Comparison of ENCODE assay signal across 8 mouse cellular contexts in genomic region chr10:84401907-84402371, GRCm38 (mm10). TPM values are rescaled to one million over a fixed set of nuclear protein-coding genes. Genes with fewer than 3 reads are reported as not detected.
DNase-seq lines count a peak whose midpoint lies in the region; ATAC-seq lines count a peak whose summit lies in the region.

No protein-coding gene starts in this region.

- H3K27ac ChIP-seq in liver, embryonic 15.5 days (replicated peaks), result no peak overlapping the region
- no peak overlapping the region for H3K27ac ChIP-seq in liver, embryonic 12.5 days
- H3K27ac ChIP-seq in forebrain, embryonic 10.5 days, result peak overlapping the region; percentile 70
- no peak overlapping the region; the same call in 1 of the 2 replicates for H3K27ac ChIP-seq in hindbrain, embryonic 15.5 days (replicated peaks)
- H3K27ac ChIP-seq in midbrain, embryonic 15.5 days, result peak overlapping the region; percentile 45

- no peaks in the 10 kb centered on the region for H3K9me3 ChIP-seq in liver, embryonic 15.5 days (replicated peaks)
- H3K9me3 ChIP-seq in liver, embryonic 12.5 days (replicated peaks), result no peaks in the 10 kb centered on the region
- H3K9me3 ChIP-seq in forebrain, embryonic 10.5 days, result no peaks in the 10 kb centered on the region
- no peaks in the 10 kb centered on the region for H3K9me3 ChIP-seq in hindbrain, embryonic 15.5 days
- no peaks in the 10 kb centered on the region for H3K9me3 ChIP-seq in midbrain, embryonic 15.5 days

- H3K4me2 ChIP-seq in liver, embryonic 15.5 days, result no peak overlapping the region
- H3K4me2 ChIP-seq in liver, embryonic 12.5 days, result no peak overlapping the region
- no peak overlapping the region for H3K4me2 ChIP-seq in hindbrain, embryonic 15.5 days
- H3K4me2 ChIP-seq in midbrain, embryonic 15.5 days, result no peak overlapping the region

- no peak overlapping the region for H3K4me3 ChIP-seq in liver, embryonic 15.5 days (replicated peaks)
- H3K4me3 ChIP-seq in liver, embryonic 12.5 days, result no peak overlapping the region
- H3K4me3 ChIP-seq in forebrain, embryonic 10.5 days, result no peak overlapping the region
- H3K4me3 ChIP-seq in hindbrain, embryonic 15.5 days, result no peak overlapping the region
- H3K4me3 ChIP-seq in midbrain, embryonic 15.5 days, result no peak overlapping the region

- H3K9ac ChIP-seq in liver, embryonic 15.5 days, result no peak overlapping the region
- no peak overlapping the region for H3K9ac ChIP-seq in liver, embryonic 12.5 days
- no peak overlapping the region for H3K9ac ChIP-seq in hindbrain, embryonic 15.5 days
- H3K9ac ChIP-seq in midbrain, embryonic 15.5 days, result no peak overlapping the region

- 11% methylated on average over 7 of the region's 7 CpGs for WGBS in liver, embryonic 15.5 days (ENCODE audit: insufficient replicate concordance)
- WGBS in liver, embryonic 12.5 days (ENCODE audit: insufficient replicate concordance), result 28% methylated on average over 7 of the region's 7 CpGs
- WGBS in forebrain, embryonic 10.5 days, result 56% methylated on average over 7 of the region's 7 CpGs
- 27% methylated on average over 7 of the region's 7 CpGs for WGBS in hindbrain, embryonic 15.5 days
- WGBS in midbrain, embryonic 15.5 days, result 32% methylated on average over 7 of the region's 7 CpGs

- no peaks in the 10 kb centered on the region for H3K4me1 ChIP-seq in liver, embryonic 15.5 days (replicated peaks)
- peaks cover 9% of the 10 kb centered on the region; the same call in 1 of the 2 replicates for H3K4me1 ChIP-seq in liver, embryonic 12.5 days
- peaks cover 54% of the 10 kb centered on the region for H3K4me1 ChIP-seq in forebrain, embryonic 10.5 days
- peaks cover 35% of the 10 kb centered on the region for H3K4me1 ChIP-seq in hindbrain, embryonic 15.5 days (replicated peaks)
- peaks cover 39% of the 10 kb centered on the region for H3K4me1 ChIP-seq in midbrain, embryonic 15.5 days

- 0 out of 2 replicates have a peak, but pooled peaks have one; percentile 31 for ATAC-seq in liver, embryonic 15.5 days (ENCODE audit: insufficient read depth)
- ATAC-seq in liver, embryonic 12.5 days, result no peak
- peak; percentile 25; the same call in 1 of the 2 replicates for ATAC-seq in hindbrain, embryonic 15.5 days (ENCODE audit: low FRiP score, low read depth)
- peak; percentile 27; the same call in 1 of the 2 replicates for ATAC-seq in midbrain, embryonic 15.5 days (replicated peaks)

- no peak for DNase-seq in forebrain, embryonic 10.5 days (ENCODE audit: extremely low spot score, low spot score)
- DNase-seq in cerebellum, adult 9-10 months, result no peak
- DNase-seq in thymus, postnatal 14 days, result no peak
- no peak for DNase-seq in c-Kit-positive CD71-positive TER-119-positive erythroid progenitor cells, embryonic 14.5 days (ENCODE audit: low spot score)

- H3K27me3 ChIP-seq in liver, embryonic 15.5 days, result no peaks in the 10 kb centered on the region
- H3K27me3 ChIP-seq in liver, embryonic 12.5 days (replicated peaks), result no peaks in the 10 kb centered on the region
- H3K27me3 ChIP-seq in forebrain, embryonic 10.5 days (ENCODE audit: poor library complexity, severe bottlenecking), result no peaks in the 10 kb centered on the region
- H3K27me3 ChIP-seq in hindbrain, embryonic 15.5 days, result no peaks in the 10 kb centered on the region
- H3K27me3 ChIP-seq in midbrain, embryonic 15.5 days (replicated peaks), result no peaks in the 10 kb centered on the region

- H3K36me3 ChIP-seq in liver, embryonic 15.5 days (replicated peaks), result no peaks in the 10 kb centered on the region
- H3K36me3 ChIP-seq in liver, embryonic 12.5 days, result no peaks in the 10 kb centered on the region
- peaks cover 34% of the 10 kb centered on the region for H3K36me3 ChIP-seq in forebrain, embryonic 10.5 days (replicated peaks)
- no peaks in the 10 kb centered on the region for H3K36me3 ChIP-seq in hindbrain, embryonic 15.5 days
- H3K36me3 ChIP-seq in midbrain, embryonic 15.5 days (replicated peaks), result no peaks in the 10 kb centered on the region

RNA-seq across cellular contexts. Expression of gene Nuak1, which starts 38.5 kb away (rescaled TPM):
- polyA plus RNA-seq in liver, embryonic 15.5 days (2015; fragmentation: Nextera tagmentation; extraction: Ambion mirVana), result 0.13 and 0.15 TPM in 2 replicates
- polyA plus RNA-seq in liver, embryonic 12.5 days (2016; fragmentation: Nextera tagmentation; extraction: Ambion mirVana), result 0.25 and 0.31 TPM in 2 replicates
- polyA plus RNA-seq in forebrain, embryonic 10.5 days (2016; fragmentation: Nextera tagmentation; extraction: Ambion mirVana), result 2.1 and 2.4 TPM in 2 replicates
- polyA plus RNA-seq in hindbrain, embryonic 15.5 days (2015; fragmentation: Nextera tagmentation; extraction: Ambion mirVana), result 4.5 and 5.2 TPM in 2 replicates
- polyA plus RNA-seq in midbrain, embryonic 15.5 days (2015; fragmentation: Nextera tagmentation; extraction: Ambion mirVana), result 5.0 and 6.4 TPM in 2 replicates

Comparison
In these comparisons a context has a peak if more than half of its experiments do, and no peak if none do; other contexts are left out.
1. H3K27ac ChIP-seq: peak in forebrain, embryonic 10.5 days (single experiment) and midbrain, embryonic 15.5 days (single experiment); none in liver, embryonic 15.5 days (single experiment), liver, embryonic 12.5 days (single experiment) and hindbrain, embryonic 15.5 days (single experiment).